Mouse (Mus musculus) megakaryocyte, embryonic 14.5 days (primary cell): ENCODE measurements around the gene Nlrp3.

Experiments
- FLI1 ChIP-seq: IDR thresholded peaks from 2 replicates; pipeline ENCODE4 v1.6.1; 2012; ENCODE audit warnings: low read length, inconsistent platforms, mixed read lengths
- GATA1 ChIP-seq: IDR thresholded peaks from 3 replicates; pipeline ENCODE4 v1.6.1; 2012; ENCODE audit warnings: mixed read lengths, low read length, inconsistent platforms, borderline replicate concordance

GRCm38 (mm10) chr11:59569306-59569705 is 27.9 kb downstream of the Nlrp3 start:
- TF ChIP-seq GATA1 (no peak), FLI1 (no peak)
